Mouse (Mus musculus) olfactory bulb, adult 2 months (tissue): ENCODE measurements around the gene Cdc34. TPM values are rescaled to one million over a fixed set of nuclear protein-coding genes. Genes with fewer than 3 reads are reported as not detected.

Experiments used
- H3K27ac ChIP-seq: fragments of 200-500 bp; 2 replicates; pipeline ENCODE4 v1.5.1; 2012; ENCODE audit warnings: low read depth, low read length; ENCODE audit not compliant: insufficient read depth
- H3K4me1 ChIP-seq: fragments of 200-500 bp; 2 replicates; pipeline ENCODE4 v1.6.1; 2012; ENCODE audit warnings: low read length; ENCODE audit not compliant: control insufficient read depth, insufficient read depth
- H3K4me3 ChIP-seq: fragments of 200-500 bp; 2 replicates; pipeline ENCODE4 v1.5.1; 2012; ENCODE audit warnings: mild to moderate bottlenecking, low read depth, low read length, moderate library complexity; ENCODE audit not compliant: insufficient read depth
- CTCF ChIP-seq: fragments of 200-500 bp; IDR thresholded peaks from 2 replicates; pipeline ENCODE4 v1.5.1; 2012; ENCODE audit warnings: low read depth, mild to moderate bottlenecking, low read length, moderate library complexity; ENCODE audit not compliant: insufficient read depth
- POLR2A ChIP-seq: fragments of 200-500 bp; IDR thresholded peaks from 2 replicates; pipeline ENCODE4 v1.6.1; 2012; ENCODE audit warnings: mild to moderate bottlenecking, low read depth, low read length, moderate library complexity; ENCODE audit not compliant: insufficient read depth
- WGBS: fragments of 180-500 bp; shearing (Covaris S2); methylation state at CpG from one replicate; pipeline ENCODE4 v1.1.7; 2018; 5-methylcytosine and 5-hydroxymethylcytosine counted together
- polyA plus RNA-seq: library from polyadenylated mRNA; stranded (reverse); fragments of >200 nt; gene quantifications from 2 replicates; pipeline ENCODE4 v1.2.4, GENCODE M21; 2012; ENCODE audit warnings: low replicate concordance; ENCODE audit not compliant: missing spikeins, insufficient read depth, insufficient read length

The Cdc34 gene
- polyA plus RNA-seq, 1 experiment, result not detected

GRCm38 (mm10) chr10:79736706-79737105 is 54.7 kb downstream of the Cdc34 start:
- TF ChIP-seq POLR2A (no peak), CTCF (no peak)
- H3K4me3 ChIP-seq, result no peak overlapping the region
- H3K27ac ChIP-seq, result no peak overlapping the region
- no peaks in the 10 kb centered on the region for H3K4me1 ChIP-seq
- WGBS, result 86% methylated on average over 14 of the region's 14 CpGs

Other genes starting within 250 kb of the Cdc34 start
- not detected in 2 replicates for gene Vmn2r83, start 213.5 kb upstream of the Cdc34 start, polyA plus RNA-seq
- gene Plpp2, start 148.4 kb upstream of the Cdc34 start, polyA plus RNA-seq, result not detected in 2 replicates
- gene Mier2, start 127.0 kb upstream of the Cdc34 start, polyA plus RNA-seq, result not detected in 2 replicates
- not detected in 2 replicates for gene Theg, start 94.9 kb upstream of the Cdc34 start, polyA plus RNA-seq
- gene C2cd4c, start 68.2 kb upstream of the Cdc34 start, polyA plus RNA-seq, result not detected in 2 replicates
- gene Shc2, start 44.3 kb upstream of the Cdc34 start, polyA plus RNA-seq, result not detected in 2 replicates
- not detected in 2 replicates for gene Odf3l2, start 36.5 kb upstream of the Cdc34 start, polyA plus RNA-seq
- gene Madcam1, start 17.6 kb upstream of the Cdc34 start, polyA plus RNA-seq, result not detected in 2 replicates
- gene Tpgs1, start 12.8 kb upstream of the Cdc34 start, polyA plus RNA-seq, result not detected in 2 replicates
- not detected in 2 replicates for gene Gzmm, start 6.8 kb downstream of the Cdc34 start, polyA plus RNA-seq
- not detected in 2 replicates for gene Bsg, start 22.3 kb downstream of the Cdc34 start, polyA plus RNA-seq
- gene Hcn2, start 34.4 kb downstream of the Cdc34 start, polyA plus RNA-seq, result not detected in 2 replicates
- not detected in 2 replicates for gene Polrmt, start 64.4 kb downstream of the Cdc34 start, polyA plus RNA-seq
- gene Fgf22, start 72.9 kb downstream of the Cdc34 start, polyA plus RNA-seq, result not detected in 2 replicates
- gene Rnf126, start 84.8 kb downstream of the Cdc34 start, polyA plus RNA-seq, result not detected in 2 replicates
- gene Fstl3, start 95.1 kb downstream of the Cdc34 start, polyA plus RNA-seq, result not detected in 2 replicates
- gene Prss57, start 108.8 kb downstream of the Cdc34 start, polyA plus RNA-seq, result not detected in 2 replicates
- not detected in 2 replicates for gene Palm, start 111.4 kb downstream of the Cdc34 start, polyA plus RNA-seq
- gene Misp, start 138.8 kb downstream of the Cdc34 start, polyA plus RNA-seq, result not detected in 2 replicates
- gene Ptbp1, start 172.2 kb downstream of the Cdc34 start, polyA plus RNA-seq, result 555 TPM in 1 of 2 replicates, not detected in the other
- not detected in 2 replicates for gene Prtn3, start 192.3 kb downstream of the Cdc34 start, polyA plus RNA-seq
- gene Plppr3, start 192.4 kb downstream of the Cdc34 start, polyA plus RNA-seq, result not detected in 2 replicates
- not detected in 2 replicates for gene Elane, start 204.1 kb downstream of the Cdc34 start, polyA plus RNA-seq
- not detected in 2 replicates for gene Cfd, start 208.7 kb downstream of the Cdc34 start, polyA plus RNA-seq
- not detected in 2 replicates for gene Med16, start 226.7 kb downstream of the Cdc34 start, polyA plus RNA-seq
- not detected in 2 replicates for gene Gm26602, start 228.7 kb downstream of the Cdc34 start, polyA plus RNA-seq
- not detected in 2 replicates for gene Kiss1r, start 234.8 kb downstream of the Cdc34 start, polyA plus RNA-seq
- not detected in 2 replicates for gene R3hdm4, start 239.0 kb downstream of the Cdc34 start, polyA plus RNA-seq
- gene Arid3a, start 244.8 kb downstream of the Cdc34 start, polyA plus RNA-seq, result not detected in 2 replicates